Mouse (Mus musculus) kidney, adult 11 months (tissue): ENCODE measurements around the gene Chadl.

Experiments used
- DNase-seq: peaks from one replicate; pipeline ENCODE4 v3.0.0; 2022

Chadl gene

DNA sequence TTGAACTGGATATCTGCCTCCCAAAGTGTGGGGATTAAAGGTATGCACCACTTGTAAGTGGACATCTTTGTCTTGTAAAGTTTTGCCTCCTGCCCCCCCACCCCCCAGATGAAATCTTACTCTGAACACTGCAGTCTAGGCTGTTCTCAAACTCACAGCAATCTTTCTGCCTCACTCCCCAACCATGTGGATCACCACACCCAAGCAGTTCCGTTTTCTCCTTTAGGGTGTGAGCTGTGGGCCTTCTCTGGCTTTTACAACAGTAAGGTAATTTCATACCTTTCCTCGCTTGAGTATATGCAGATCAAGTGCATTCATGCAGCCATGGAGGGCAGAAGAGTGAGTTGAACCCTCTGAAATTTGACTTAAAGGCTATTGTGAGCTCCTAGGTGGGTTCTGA lies 3.1 kb upstream of the Chadl start:
- DNase-seq = no peak

- DNase-seq = no peak
These were observed 1.4 kb upstream of the Chadl start for GRCm38 (mm10) chr15:81698532-81698931.

GRCm38 (mm10) chr15:81697847-81698246 lies 760 bp upstream of the Chadl start:
- DNase-seq = peak; percentile 29

DNA sequence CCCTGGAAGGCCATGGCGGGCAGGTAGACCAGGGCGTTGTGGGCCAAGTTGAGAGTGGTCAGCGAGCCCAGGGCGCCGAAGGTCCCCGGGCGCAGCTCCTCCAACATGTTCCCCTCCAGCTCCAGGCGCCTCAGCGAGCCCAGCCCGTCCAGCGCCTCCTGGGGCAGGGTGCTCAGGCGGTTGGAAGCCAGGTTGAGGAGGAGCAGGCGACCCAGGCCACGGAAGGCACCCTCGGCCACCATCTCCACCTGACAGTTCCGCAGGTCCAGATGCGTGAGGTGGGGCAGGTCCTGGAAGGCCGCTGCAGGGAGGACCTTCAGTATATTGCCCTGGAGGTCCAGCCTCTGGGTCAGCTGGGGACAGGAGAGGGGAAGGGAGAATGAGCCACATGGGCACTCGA lies 2.2 kb downstream of the Chadl start:
- no peak for DNase-seq

- DNase-seq = peak; percentile 80
These were observed 2.9 kb downstream of the Chadl start for GRCm38 (mm10) chr15:81693967-81694881.

DNA sequence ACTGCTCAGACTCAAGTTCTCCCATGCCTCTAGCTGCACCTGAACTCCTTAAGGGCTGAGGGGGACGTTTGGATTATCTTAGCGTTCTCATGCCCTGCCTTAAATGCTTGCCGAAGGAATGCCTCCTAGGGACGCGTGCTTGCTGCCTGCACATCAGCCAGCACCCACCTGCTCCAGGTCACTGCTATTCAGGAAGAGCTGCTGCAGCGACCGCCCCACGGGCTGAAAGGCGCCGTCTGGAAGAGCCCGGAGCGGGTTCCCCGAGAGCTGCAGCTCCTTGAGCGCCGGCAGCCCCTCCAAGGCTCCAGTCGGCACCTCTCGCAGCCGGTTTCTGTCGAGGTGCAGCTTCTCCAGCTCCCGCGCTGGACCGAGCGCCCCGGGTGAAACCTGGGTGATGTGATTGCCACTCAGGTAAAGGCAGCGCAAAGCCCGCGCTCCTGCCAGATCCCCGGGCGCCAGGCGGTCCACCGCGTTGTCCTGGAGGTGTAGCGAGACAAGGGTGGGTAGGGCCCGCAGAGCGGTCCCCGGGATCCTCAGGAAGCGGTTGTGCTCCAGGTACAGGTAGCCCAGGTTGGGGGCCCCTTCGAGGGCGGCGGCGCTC lies 3.6 kb downstream of the Chadl start:
- DNase-seq = no peak

DNA sequence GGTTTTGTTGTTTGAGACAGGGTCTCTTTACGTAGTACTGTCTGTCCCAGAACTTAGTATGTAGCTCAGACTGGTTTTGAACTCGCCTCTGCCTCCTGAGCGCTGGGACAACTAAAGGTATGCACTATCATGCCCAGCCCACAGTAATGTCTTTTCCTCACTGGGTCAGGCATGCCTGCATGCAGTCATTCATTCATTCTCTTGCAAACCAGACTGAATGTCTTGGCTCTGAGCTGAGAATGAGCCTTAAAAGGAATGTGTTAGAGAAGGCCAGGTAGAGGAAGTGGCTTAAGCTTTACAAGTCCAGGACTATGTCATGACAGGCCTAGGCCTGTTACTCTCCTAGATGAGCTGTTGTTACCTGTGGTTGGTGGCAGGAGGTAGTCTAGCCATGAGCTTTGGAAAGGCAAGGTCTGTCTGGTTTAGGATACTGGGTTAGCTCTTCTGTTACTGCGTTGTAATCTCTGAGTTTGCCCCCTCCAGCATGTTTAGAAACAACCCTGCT lies 16.7 kb downstream of the Chadl start:
- no peak for DNase-seq

- no peak for DNase-seq
These were observed 20.4 kb downstream of the Chadl start for GRCm38 (mm10) chr15:81676637-81677036.

- DNase-seq = no peak
These were observed 26.9 kb downstream of the Chadl start for GRCm38 (mm10) chr15:81670231-81670640.

DNA sequence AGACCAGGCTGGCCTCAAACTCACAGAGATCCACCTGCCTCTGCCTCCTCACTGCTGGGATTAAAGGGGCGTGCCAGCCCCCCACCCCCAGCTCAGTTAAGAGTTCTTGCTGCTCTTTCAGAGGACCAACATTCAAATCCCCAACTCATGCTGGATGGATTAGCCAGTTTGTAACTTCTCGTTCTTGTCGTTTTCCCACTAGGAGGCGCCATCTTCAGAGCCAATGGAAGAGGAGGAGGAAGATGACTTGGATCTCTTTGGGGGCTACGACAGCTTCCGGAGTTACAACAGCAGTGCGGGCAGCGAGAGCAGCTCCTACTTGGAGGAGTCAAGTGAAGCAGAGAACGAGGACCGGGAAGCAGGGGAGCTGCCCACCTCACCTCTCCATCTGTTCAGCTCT lies 30.1 kb downstream of the Chadl start:
- DNase-seq = no peak

DNA sequence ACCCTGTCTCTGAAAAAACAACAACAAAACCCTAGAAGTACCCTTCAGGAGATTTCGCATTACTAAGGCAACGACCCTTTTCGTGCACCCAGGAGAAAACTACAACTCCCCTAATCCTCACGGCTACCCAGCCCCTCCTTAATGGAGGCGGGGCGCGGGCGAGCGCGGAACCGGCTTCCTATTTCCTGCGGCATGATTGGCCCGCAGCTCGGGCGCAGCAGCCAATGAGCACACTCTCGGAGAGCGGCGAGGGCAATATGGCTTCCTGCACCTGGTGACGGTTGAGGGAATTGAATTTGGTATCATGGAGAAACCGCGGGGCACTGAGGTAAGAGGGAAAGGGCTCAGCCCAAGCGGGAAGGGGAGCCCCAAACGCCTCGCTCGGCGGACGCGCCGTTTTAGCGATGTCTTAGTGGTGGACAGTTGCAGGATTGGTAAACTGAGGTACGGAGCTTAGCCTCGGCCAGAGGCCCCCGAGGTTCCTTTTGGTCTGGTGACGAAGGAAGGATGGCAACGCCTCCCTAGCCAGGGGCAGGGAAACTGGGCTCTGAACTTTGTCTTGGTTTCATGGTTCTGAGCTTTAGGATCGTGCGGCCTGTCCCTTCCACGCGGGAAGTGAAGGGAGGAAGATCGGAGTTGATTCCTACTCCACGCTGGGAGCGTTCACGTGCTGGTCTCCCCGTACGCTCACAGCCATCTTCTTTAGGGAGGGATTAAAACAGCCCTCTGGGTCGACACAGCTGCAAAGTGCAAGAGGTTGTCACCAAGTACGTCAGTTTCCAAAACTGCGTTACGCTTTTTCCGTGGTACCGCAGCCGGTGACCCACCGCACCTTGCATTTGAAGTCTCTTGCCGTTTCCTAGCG lies 33.2 kb downstream of the Chadl start, which contains the start of gene L3mbtl2:
TSS of gene L3mbtl2 (plus strand) at position 193 of the 865 bp plus-strand sequence.
- DNase-seq = peak; percentile 90

DNA sequence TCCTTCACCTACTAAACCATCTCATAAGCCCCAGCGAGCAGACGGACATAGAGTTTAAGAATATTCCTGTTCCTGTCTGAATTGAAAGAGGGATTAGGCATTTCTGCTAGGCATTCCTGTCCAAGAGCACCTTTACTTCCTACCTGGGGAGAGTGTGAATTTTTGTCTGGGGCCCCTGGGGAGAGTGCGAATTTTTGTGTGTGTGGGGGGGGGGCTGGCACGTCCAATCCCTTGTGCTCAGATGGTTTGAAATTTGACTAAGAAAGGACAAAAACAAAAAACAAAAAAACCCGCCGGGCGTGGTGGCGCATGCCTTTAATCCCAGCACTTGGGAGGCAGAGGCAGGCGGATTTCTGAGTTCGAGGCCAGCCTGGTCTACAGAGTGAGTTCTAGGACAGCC lies 33.8 kb downstream of the Chadl start:
- DNase-seq = no peak

DNA sequence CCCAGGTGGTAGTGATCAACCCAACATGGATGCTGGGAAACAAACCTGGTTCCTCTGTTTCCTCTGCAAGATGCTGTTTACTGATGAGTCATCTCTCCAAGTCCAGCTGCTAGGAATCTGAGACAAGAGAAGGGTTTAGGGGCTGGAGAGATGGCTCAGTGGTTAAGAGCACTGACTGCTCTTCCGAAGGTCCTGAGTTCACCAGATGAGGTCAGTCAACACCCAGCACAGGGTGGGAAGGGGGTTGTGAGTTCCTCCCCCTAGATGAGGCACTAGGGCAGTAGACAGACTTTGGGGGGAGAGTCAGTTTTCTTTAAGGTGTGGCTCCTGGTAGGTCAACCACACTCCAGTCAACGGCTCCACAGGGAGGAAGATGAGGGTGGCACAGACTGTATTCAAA lies 35.4 kb downstream of the Chadl start:
- no peak for DNase-seq

GRCm38 (mm10) chr15:81650636-81651035 lies 46.5 kb downstream of the Chadl start:
- no peak for DNase-seq

DNA sequence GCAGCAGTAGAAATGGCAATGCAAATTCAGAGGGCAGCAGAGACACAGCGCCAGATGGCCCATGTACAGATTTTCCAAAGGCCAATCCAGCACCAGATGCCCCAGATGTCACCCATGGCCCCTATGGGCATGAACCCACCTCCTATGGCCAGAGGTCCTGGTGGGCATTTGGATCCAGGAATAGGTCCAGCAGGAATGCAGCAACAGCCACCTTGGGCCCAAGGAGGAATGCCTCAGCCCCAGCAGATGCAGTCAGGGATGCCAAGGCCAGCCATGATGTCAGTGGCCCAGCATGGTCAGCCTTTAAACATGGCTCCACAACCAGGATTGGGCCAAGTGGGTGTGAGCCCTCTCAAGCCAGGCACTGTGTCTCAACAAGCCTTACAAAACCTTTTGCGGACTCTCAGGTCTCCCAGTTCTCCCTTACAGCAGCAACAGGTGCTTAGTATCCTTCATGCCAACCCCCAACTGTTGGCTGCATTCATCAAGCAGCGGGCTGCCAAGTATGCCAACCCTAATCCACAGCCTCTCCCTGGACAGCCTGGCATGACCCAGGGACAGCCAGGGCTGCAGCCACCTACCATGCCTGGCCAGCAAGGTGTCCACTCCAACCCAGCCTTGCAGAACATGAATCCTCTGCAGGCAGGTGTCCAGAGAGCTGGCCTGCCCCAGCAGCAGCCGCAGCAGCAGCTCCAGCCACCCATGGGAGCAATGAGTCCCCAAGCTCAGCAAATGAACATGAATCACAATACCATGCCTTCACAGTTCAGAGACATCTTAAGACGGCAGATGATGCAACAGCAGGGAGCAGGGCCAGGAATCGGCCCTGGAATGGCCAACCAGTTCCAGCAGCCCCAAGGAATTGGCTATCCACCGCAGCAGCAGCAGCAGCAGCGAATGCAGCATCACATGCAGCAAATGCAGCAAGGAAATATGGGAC lies 47.3 kb downstream of the Chadl start:
- DNase-seq = no peak
